ENCODE assay signal across 15 mouse cellular contexts in the genomic region with DNA sequence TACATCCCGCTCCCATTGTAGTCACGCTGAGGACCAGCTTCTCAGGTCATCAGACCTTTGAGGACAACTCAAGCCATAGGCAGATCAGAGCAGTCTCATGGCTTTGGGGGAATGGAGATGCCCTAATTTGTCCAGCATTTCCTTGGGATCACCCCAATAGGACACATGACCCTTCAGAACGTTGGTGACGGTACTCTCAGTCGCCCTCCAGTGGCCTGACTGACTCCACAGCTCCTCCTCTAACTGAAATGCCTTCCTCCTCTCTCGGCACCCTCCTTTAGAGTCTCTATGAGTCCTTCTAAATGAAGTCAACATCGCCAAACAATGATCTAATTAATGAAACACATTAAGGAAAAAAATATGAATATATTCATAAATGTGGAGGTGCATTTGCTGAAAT. TPM values are rescaled to one million over a fixed set of nuclear protein-coding genes. Genes with fewer than 3 reads are reported as not detected.
DNase-seq lines count a peak whose midpoint lies in the region; ATAC-seq and TF ChIP-seq lines count a peak whose summit lies in the region.
"Had no signal": no experiment of that assay in that cellular context is flagged by ENCODE, and none has a peak within 500 bp of the region (broad histone marks: within the 10 kb centered on the region; RNA-seq: fewer than 3 reads in every experiment).

No protein-coding gene starts in this region.

- no peak for TF ChIP-seq POLR2A in embryonic fibroblast, embryonic 13.5 days (IDR thresholded peaks at IDR 0.05; ENCODE audit: low read depth, low read length)

- H3K9ac ChIP-seq in intestine, postnatal 0 days (ENCODE audit: low read depth, low read length), result no peak overlapping the region
- no peak overlapping the region for H3K9ac ChIP-seq in intestine, embryonic 16.5 days (ENCODE audit: low read depth, low read length)
- H3K9ac ChIP-seq: liver, embryonic 13.5 days had no signal

- H3K27me3 ChIP-seq in intestine, postnatal 0 days (replicated peaks; ENCODE audit: control insufficient read depth, insufficient read depth, low read length), result 0 out of 2 replicates have a peak, but pooled peaks cover 3% of the 10 kb centered on the region
- no peaks in the 10 kb centered on the region for H3K27me3 ChIP-seq in intestine, embryonic 16.5 days (replicated peaks; ENCODE audit: control insufficient read depth, insufficient read depth, low read length)
- H3K27me3 ChIP-seq: liver, embryonic 13.5 days had no signal

- DNase-seq in CD4-positive, CD25-positive, alpha-beta regulatory T cell, adult 2 months (ENCODE audit: low read depth, low spot score), result peak; percentile 61
- peak; percentile 22 for DNase-seq in lung, postnatal 14 days
- no peak for DNase-seq in lung, adult 18-20 months
- no peak for DNase-seq in layer of hippocampus, postnatal 25 days (ENCODE audit: extremely low spot score in 1 of 2, low spot score in 1 of 2)
- DNase-seq: adrenal gland, adult 2 months; cerebellum, adult 18-20 months; liver, embryonic 13.5 days; right cerebral cortex, postnatal 25 days had no signal

- H3K4me3 ChIP-seq in intestine, postnatal 0 days (ENCODE audit: low read depth, low read length), result no peak overlapping the region
- H3K4me3 ChIP-seq in intestine, embryonic 16.5 days (ENCODE audit: low read length), result no peak overlapping the region
- no peak overlapping the region for H3K4me3 ChIP-seq in embryonic fibroblast, embryonic 13.5 days (ENCODE audit: insufficient read depth, low read length)
- H3K4me3 ChIP-seq: liver, embryonic 13.5 days; midbrain, embryonic 10.5 days had no signal

- H3K27ac ChIP-seq in intestine, postnatal 0 days (ENCODE audit: low read depth, low read length), result no peak overlapping the region
- no peak overlapping the region for H3K27ac ChIP-seq in intestine, embryonic 16.5 days (ENCODE audit: low read length)
- no peak overlapping the region for H3K27ac ChIP-seq in embryonic fibroblast, embryonic 13.5 days (ENCODE audit: insufficient read depth, low read length)
- H3K27ac ChIP-seq: liver, embryonic 13.5 days; midbrain, embryonic 10.5 days had no signal

- H3K4me2 ChIP-seq in intestine, postnatal 0 days (replicated peaks; ENCODE audit: low read depth), result no peak overlapping the region
- no peak overlapping the region for H3K4me2 ChIP-seq in intestine, embryonic 16.5 days (ENCODE audit: low read depth, low read length)
- H3K4me2 ChIP-seq: liver, embryonic 13.5 days had no signal

- peak; percentile 49 for TF ChIP-seq CTCF in intestine, postnatal 0 days (IDR thresholded peaks at IDR 0.05; ENCODE audit: low read depth)
- 0 out of 2 replicates have a peak, but pooled peaks have one; percentile 15 for TF ChIP-seq CTCF in embryonic fibroblast, embryonic 13.5 days (IDR thresholded peaks at IDR 0.05; ENCODE audit: borderline replicate concordance, insufficient read depth, low read length)

- WGBS in intestine, postnatal 0 days, result 71% methylated on average over 7 of the region's 7 CpGs
- 75% methylated on average over 7 of the region's 7 CpGs for WGBS in intestine, embryonic 16.5 days

- no peaks in the 10 kb centered on the region for H3K4me1 ChIP-seq in intestine, postnatal 0 days (replicated peaks; ENCODE audit: control insufficient read depth, insufficient read depth, low read length)
- 0 out of 2 replicates have a peak, but pooled peaks cover 2% of the 10 kb centered on the region for H3K4me1 ChIP-seq in intestine, embryonic 16.5 days (ENCODE audit: control insufficient read depth, insufficient read depth, low read length)
- H3K4me1 ChIP-seq in embryonic fibroblast, embryonic 13.5 days (ENCODE audit: control insufficient read depth, insufficient read depth, low read length), result no peaks in the 10 kb centered on the region
- H3K4me1 ChIP-seq: liver, embryonic 13.5 days had no signal

- no peaks in the 10 kb centered on the region for H3K36me3 ChIP-seq in intestine, postnatal 0 days (ENCODE audit: control insufficient read depth, insufficient read depth)
- no peaks in the 10 kb centered on the region for H3K36me3 ChIP-seq in intestine, embryonic 16.5 days (ENCODE audit: control insufficient read depth, insufficient read depth, low read length)
- H3K36me3 ChIP-seq: liver, embryonic 13.5 days; midbrain, embryonic 10.5 days had no signal

- no peaks in the 10 kb centered on the region for H3K9me3 ChIP-seq in intestine, postnatal 0 days (ENCODE audit: control insufficient read depth)
- H3K9me3 ChIP-seq in intestine, embryonic 16.5 days (ENCODE audit: control insufficient read depth, low read length), result no peaks in the 10 kb centered on the region
- H3K9me3 ChIP-seq: liver, embryonic 13.5 days; midbrain, embryonic 10.5 days had no signal

- no peak for ATAC-seq in CD4-positive, CD25-positive, alpha-beta regulatory T cell, adult 4 months
- no peak for ATAC-seq in intestine, postnatal 0 days
- ATAC-seq in intestine, embryonic 16.5 days, result no peak

RNA-seq across cellular contexts. Expression of a gene that starts 5.9 kb away (rescaled TPM):
- polyA plus RNA-seq in CD4-positive, CD25-positive, alpha-beta regulatory T cell, adult 4 months (2017; shearing (Covaris generic)), result 10 to 100 TPM; 20.9 to 26.8 TPM
- 2.0 and 3.0 TPM in 2 replicates for polyA plus RNA-seq in intestine, postnatal 0 days (2015; fragmentation: Nextera tagmentation; extraction: Ambion mirVana)
- not detected in 2 replicates for polyA plus RNA-seq in intestine, embryonic 16.5 days (2015; fragmentation: Nextera tagmentation; extraction: Ambion mirVana)
- polyA plus RNA-seq in embryonic fibroblast, embryonic 13.5 days (2011; ENCODE audit: insufficient read length, low read depth, missing spikeins), result not detected in 2 replicates
- not detected for total RNA-seq in layer of hippocampus, postnatal 25 days (2021)
- total RNA-seq: adrenal gland, adult 2 months; heart, postnatal 25 days had no signal
- polyA plus RNA-seq: adrenal gland, adult 2 months; intestine, embryonic 14.5 days had no signal

Comparison
In these comparisons a context has a peak if more than half of its experiments do, and no peak if none do; other contexts are left out.
1. DNase-seq: peak in CD4-positive, CD25-positive, alpha-beta regulatory T cell, adult 2 months (single experiment) and lung, postnatal 14 days (single experiment); none in lung, adult 18-20 months (0 of 2) and layer of hippocampus, postnatal 25 days (0 of 2).